Mouse (Mus musculus) heart, adult 2 months (tissue): ENCODE results near the gene Creb3.

ENCODE experiments used
- CTCF ChIP-seq: fragments of 200-600 bp; IDR thresholded peaks from 2 replicates; pipeline ENCODE4 v1.8.1; 2022; ENCODE audit warnings: antibody characterized with exemption, mild to moderate bottlenecking, moderate library complexity
- POLR2A ChIP-seq: fragments of 200-500 bp; IDR thresholded peaks from 2 replicates; pipeline ENCODE4 v1.6.1; 2011; ENCODE audit warnings: mild to moderate bottlenecking, low read depth, low read length, control low read depth; ENCODE audit not compliant: insufficient read depth

- TF ChIP-seq CTCF: no peak
- TF ChIP-seq POLR2A: no peak
These were observed 4.0 kb upstream of the Creb3 start for GRCm38 (mm10) chr4:43558028-43558630.
